Mouse (Mus musculus) liver, embryonic 11.5 days (tissue): ENCODE measurements around the gene Usp54. TPM values are rescaled to one million over a fixed set of nuclear protein-coding genes. Genes with fewer than 3 reads are reported as not detected.

Experiments
- ATAC-seq: fragments of 200-750 bp; cut with Nextera tagmentation; replicated peaks from 2 replicates; pipeline ENCODE4 v1.8.0; 2017; ENCODE audit warnings: moderate number of reproducible peaks, mild to moderate bottlenecking, moderate TSS enrichment, moderate library complexity; ENCODE audit not compliant: low FRiP score
- DNase-seq: peaks from one replicate; pipeline ENCODE4 v3.0.0-alpha.2; 2017; ENCODE audit warnings: low spot score
- H3K27ac ChIP-seq: fragments of 300-500 bp; sonication (generic); 2 replicates; pipeline ENCODE4 v1.5.1; 2014; ENCODE audit warnings: mild to moderate bottlenecking, low read depth, low read length, control low read depth
- H3K27me3 ChIP-seq: fragments of 300-500 bp; sonication (generic); replicated peaks from 2 replicates; pipeline ENCODE4 v1.6.1; 2014; ENCODE audit warnings: low read length, mixed read lengths; ENCODE audit not compliant: control insufficient read depth, insufficient read depth
- H3K36me3 ChIP-seq: fragments of 300-500 bp; sonication (generic); 2 replicates; pipeline ENCODE4 v1.6.1; 2014; ENCODE audit warnings: mild to moderate bottlenecking, low read length, moderate library complexity, mixed read lengths; ENCODE audit not compliant: control insufficient read depth, insufficient read depth
- H3K4me1 ChIP-seq: fragments of 300-500 bp; sonication (generic); replicated peaks from 2 replicates; pipeline ENCODE4 v1.6.1; 2014; ENCODE audit warnings: low read length, mixed read lengths; ENCODE audit not compliant: control insufficient read depth, insufficient read depth
- H3K4me2 ChIP-seq: fragments of 300-500 bp; sonication (generic); 2 replicates; pipeline ENCODE4 v1.6.1; 2014; ENCODE audit warnings: mild to moderate bottlenecking, control low read depth, moderate library complexity
- H3K4me3 ChIP-seq: fragments of 300-500 bp; sonication (generic); 2 replicates; pipeline ENCODE4 v1.5.1; 2014; ENCODE audit warnings: low read depth, low read length, control low read depth
- H3K9ac ChIP-seq: fragments of 300-500 bp; sonication (generic); 2 replicates; pipeline ENCODE4 v1.6.1; 2014; ENCODE audit warnings: low read depth, low read length, control low read depth
- H3K9me3 ChIP-seq: fragments of 300-500 bp; sonication (generic); 2 replicates; pipeline ENCODE4 v1.6.1; 2016; ENCODE audit warnings: low read length, inconsistent platforms, mixed read lengths; ENCODE audit not compliant: control insufficient read depth
- WGBS: fragments of 180-500 bp; shearing (Covaris S2); extraction: QIAGEN DNeasy Blood & Tissue Kit; methylation state at CpG from one replicate; pipeline ENCODE4 v1.1.7; 2014; 5-methylcytosine and 5-hydroxymethylcytosine counted together
- polyA plus RNA-seq: library from polyadenylated mRNA; unstranded; fragments of >200 nt; fragmentation: Nextera tagmentation; extraction: Ambion mirVana; gene quantifications from 2 replicates; pipeline ENCODE4 v1.2.1, GENCODE M21; 2014

Usp54 gene
- polyA plus RNA-seq, 1 experiment from 2014 or later, result 6.0 TPM

- H3K27ac ChIP-seq, result peak overlapping the region; percentile 3; the same call in 1 of the 2 replicates
Measured at GRCm38 (mm10) chr14:20672990-20673389, 32.1 kb upstream of the Usp54 start.

DNA sequence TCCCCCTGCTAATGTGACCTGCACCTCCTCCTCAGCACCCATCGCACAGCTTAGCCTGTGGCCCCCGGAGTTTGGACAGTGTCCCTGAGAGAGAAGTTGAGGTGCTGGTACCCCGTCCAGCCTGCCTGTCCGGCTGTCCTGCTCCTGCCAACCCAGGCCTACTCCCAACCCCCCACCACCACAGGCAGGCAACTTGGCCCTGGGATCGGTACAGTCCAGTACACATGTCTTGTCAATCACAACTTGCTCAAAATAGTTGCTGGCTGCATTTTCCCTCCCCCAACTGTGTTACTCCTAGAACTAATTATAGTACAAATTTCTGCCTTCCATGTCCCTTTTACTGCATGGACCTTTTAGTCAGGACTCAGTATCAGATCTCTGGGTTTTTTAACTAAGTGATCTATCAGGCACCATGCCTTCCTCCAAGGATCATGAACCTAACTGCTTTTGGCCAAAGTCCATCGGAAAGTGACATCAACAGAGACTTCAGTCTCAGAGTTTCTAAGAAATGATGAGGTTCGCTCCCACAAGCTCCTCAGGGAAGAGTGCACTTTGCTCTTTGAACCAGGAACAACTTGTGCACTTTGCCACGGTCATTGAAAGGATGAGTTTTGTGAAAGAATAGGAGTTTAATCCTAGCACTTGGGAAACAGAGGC lies 27.4 kb upstream of the Usp54 start, which contains the start of gene Synpo2l:
TSS of gene Synpo2l (minus strand) at position 201 of the 657 bp plus-strand sequence.
- H3K36me3 ChIP-seq, result no peaks in the 10 kb centered on the region
- peaks cover 18% of the 10 kb centered on the region for H3K27me3 ChIP-seq
- DNase-seq (no peak), ATAC-seq (no peak)
- H3K27ac ChIP-seq, result no peak within 1 kb of the TSS
- no peaks in the 10 kb centered on the region; the same call in 1 of the 2 replicates for H3K9me3 ChIP-seq
- no peak within 1 kb of the TSS for H3K9ac ChIP-seq
- 72% methylated on average over 8 of the region's 8 CpGs for whole genome bisulfite sequencing
- H3K4me3 ChIP-seq, result no peak within 1 kb of the TSS
- no peak within 1 kb of the TSS for H3K4me2 ChIP-seq
- no peaks in the 10 kb centered on the region for H3K4me1 ChIP-seq

More at GRCm38 (mm10) chr14:20672990-20673389, 32.1 kb upstream of the Usp54 start:
- H3K27me3 ChIP-seq, result 0 out of 2 replicates have a peak, but pooled peaks cover 3% of the 10 kb centered on the region
- H3K4me3 ChIP-seq, result no peak overlapping the region
- peaks cover 19% of the 10 kb centered on the region; the same call in 1 of the 2 replicates for H3K36me3 ChIP-seq
- H3K4me1 ChIP-seq, result peaks cover 7% of the 10 kb centered on the region
- peak overlapping the region; percentile 85 for H3K4me2 ChIP-seq
- H3K9ac ChIP-seq, result no peak overlapping the region
- 84% methylated on average over 2 of the region's 2 CpGs for WGBS
- ATAC-seq (no peak), DNase-seq (no peak)
- no peaks in the 10 kb centered on the region; the same call in 1 of the 2 replicates for H3K9me3 ChIP-seq

DNA sequence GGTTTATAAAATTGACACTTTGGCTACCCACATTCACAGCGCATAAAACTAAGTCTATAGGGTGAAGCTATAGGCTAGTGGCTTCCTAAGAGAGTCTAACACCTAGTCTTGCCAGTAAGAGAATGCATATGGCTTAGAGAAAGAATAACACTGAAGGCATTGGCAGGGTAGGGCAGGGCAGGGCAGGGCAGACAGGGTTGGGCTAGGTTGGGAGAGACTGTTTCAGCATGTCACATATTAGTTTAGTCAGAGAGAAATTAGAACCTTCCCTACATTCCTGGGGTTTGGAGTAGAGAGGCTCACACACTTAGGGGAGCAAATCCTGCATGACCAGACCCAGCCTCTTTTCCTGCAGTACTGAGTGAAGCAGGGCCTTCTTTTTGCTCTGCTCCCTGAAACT lies 26.6 kb upstream of the Usp54 start:
- DNase-seq, result no peak
- H3K4me1 ChIP-seq, result no peaks in the 10 kb centered on the region
- no peaks in the 10 kb centered on the region for H3K36me3 ChIP-seq
- no peak overlapping the region for H3K4me2 ChIP-seq
- no peak overlapping the region for H3K27ac ChIP-seq
- peaks cover 26% of the 10 kb centered on the region for H3K27me3 ChIP-seq
- WGBS, result 63% methylated on average over 1 of the region's 1 CpGs
- no peaks in the 10 kb centered on the region for H3K9me3 ChIP-seq
- ATAC-seq, result no peak
- H3K4me3 ChIP-seq, result no peak overlapping the region
- no peak overlapping the region for H3K9ac ChIP-seq

DNA sequence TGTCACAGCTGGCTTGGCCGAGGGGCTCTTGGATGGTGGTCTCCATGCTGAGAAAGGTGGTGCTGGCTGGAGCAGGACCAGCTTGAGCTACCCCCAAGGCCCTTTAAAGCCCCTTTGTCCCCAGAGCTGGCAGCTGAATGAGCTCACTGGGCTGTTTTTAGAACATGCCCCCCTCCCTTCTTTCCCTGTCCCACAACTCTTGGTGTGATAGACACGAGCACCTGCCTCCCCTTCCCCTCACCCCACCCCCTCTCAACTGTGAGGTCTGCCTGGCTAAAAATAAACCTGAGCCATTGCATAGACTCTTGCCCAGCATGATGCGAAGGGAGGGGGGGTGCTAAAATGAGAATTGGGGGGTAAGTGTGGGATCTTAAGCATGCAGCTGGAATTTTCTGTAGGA lies 23.6 kb upstream of the Usp54 start:
- Histone ChIP-seq H3K9ac (no peak overlapping the region), H3K36me3 (no peaks in the 10 kb centered on the region), H3K27ac (no peak overlapping the region), H3K27me3 (peaks cover 40% of the 10 kb centered on the region), H3K9me3 (no peaks in the 10 kb centered on the region), H3K4me3 (no peak overlapping the region), H3K4me2 (no peak overlapping the region), H3K4me1 (peaks cover 10% of the 10 kb centered on the region)
- ATAC-seq, result no peak
- WGBS, result 60% methylated on average over 3 of the region's 3 CpGs
- DNase-seq, result no peak

- no peak overlapping the region for H3K27ac ChIP-seq
- H3K9me3 ChIP-seq, result no peaks in the 10 kb centered on the region
- H3K9ac ChIP-seq, result 0 out of 2 replicates have a peak overlapping the region, but pooled peaks have one; percentile 30
- no peak overlapping the region for H3K4me3 ChIP-seq
- 60% methylated on average over 2 of the region's 2 CpGs for WGBS
- ATAC-seq, result no peak
- H3K4me1 ChIP-seq, result peaks cover 10% of the 10 kb centered on the region
- H3K4me2 ChIP-seq, result no peak overlapping the region
- peaks cover 37% of the 10 kb centered on the region for H3K27me3 ChIP-seq
- no peak for DNase-seq
- H3K36me3 ChIP-seq, result no peaks in the 10 kb centered on the region
Measured at GRCm38 (mm10) chr14:20663601-20664000, 22.7 kb upstream of the Usp54 start.

DNA sequence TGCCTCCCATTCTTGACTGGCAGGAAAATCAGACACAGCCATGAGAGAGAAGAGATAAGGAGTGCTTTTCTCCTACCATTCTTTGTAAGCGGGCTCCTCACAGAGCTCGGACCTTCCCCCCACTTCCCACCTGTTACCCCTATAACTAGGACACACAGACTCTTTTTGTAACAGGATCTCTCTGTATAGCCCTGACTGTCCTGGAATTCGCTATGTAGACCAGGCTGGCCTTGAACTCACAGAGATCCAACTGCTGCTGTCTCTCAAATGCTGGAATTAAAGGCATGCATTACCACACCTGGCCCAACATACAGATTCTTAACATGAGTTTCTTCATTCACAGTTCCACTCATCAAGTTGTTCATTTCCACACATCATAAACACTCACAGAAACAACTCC lies 21.9 kb upstream of the Usp54 start:
- 68% methylated on average over 3 of the region's 3 CpGs for WGBS
- Histone ChIP-seq H3K4me3 (no peak overlapping the region), H3K9ac (no peak overlapping the region)

GRCm38 (mm10) chr14:20661661-20662331 lies 20.9 kb upstream of the Usp54 start:
- whole genome bisulfite sequencing, result 14% methylated on average over 19 of the region's 19 CpGs
- peaks cover 10% of the 10 kb centered on the region for H3K4me1 ChIP-seq
- H3K27me3 ChIP-seq, result peaks cover 37% of the 10 kb centered on the region
- H3K4me2 ChIP-seq, result peak overlapping the region; percentile 98
- DNase-seq (peak; percentile 34), ATAC-seq (peak; percentile 26; the same call in 1 of the 2 replicates)
- H3K36me3 ChIP-seq, result no peaks in the 10 kb centered on the region
- H3K9ac ChIP-seq, result peak overlapping the region; percentile 60
- H3K9me3 ChIP-seq, result no peaks in the 10 kb centered on the region
- peak overlapping the region; percentile 68 for H3K4me3 ChIP-seq
- peak overlapping the region; percentile 48 for H3K27ac ChIP-seq

More for the DNA sequence above, 21.9 kb upstream of the Usp54 start:
- Histone ChIP-seq H3K4me2 (no peak overlapping the region), H3K9me3 (no peaks in the 10 kb centered on the region), H3K4me1 (peaks cover 10% of the 10 kb centered on the region), H3K27ac (no peak overlapping the region), H3K36me3 (no peaks in the 10 kb centered on the region), H3K27me3 (peaks cover 37% of the 10 kb centered on the region)
- DNase-seq (no peak), ATAC-seq (no peak)

DNA sequence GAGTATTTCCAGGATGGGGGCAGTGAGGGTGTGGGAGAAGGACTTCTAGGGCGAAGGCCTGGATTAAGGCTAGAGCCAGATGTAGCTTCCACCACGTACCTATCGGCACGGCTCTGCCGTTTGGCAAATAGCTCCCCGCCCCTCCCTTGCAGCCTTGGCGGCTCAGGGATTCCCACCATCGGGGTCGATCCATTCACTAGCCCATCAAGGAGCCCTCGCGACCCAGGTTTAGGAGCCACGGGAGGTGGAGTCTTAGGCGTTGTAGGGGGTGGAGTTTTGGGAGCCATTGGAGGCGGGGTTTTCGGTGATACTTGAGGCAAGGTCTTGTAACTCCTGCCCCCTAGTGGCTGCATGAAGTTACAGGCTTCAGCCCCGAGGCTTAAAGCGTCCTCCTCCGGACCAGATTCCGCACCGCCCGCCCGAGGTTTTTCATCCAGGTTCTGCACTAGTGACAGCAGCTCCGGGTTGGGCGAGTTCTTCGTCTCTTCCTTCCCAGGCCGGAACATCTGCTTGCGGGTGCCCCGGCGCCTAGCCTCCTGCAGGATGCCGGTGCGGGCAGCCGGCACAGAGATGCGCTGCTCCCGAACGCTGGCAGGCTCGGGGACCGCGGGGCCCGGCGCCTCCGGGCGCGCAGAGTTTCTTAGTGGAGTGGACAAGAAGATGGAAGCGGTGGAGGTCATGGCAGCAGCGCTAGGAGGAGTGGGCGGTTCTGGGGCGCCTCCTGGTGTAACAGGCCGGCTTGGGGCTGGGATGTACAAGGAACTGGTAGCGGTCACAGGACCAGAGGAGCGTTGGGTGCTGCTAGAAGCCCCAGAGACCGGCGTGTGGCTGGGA lies 20.2 kb upstream of the Usp54 start:
- WGBS, result 2% methylated on average over 52 of the region's 52 CpGs
- no peaks in the 10 kb centered on the region for H3K9me3 ChIP-seq
- ATAC-seq, result peak; percentile 80
- peaks cover 10% of the 10 kb centered on the region for H3K4me1 ChIP-seq
- peak overlapping the region; percentile 60 for H3K9ac ChIP-seq
- H3K27ac ChIP-seq, result peak overlapping the region; percentile 48
- peak; percentile 84 for DNase-seq
- peak overlapping the region; percentile 98 for H3K4me2 ChIP-seq
- H3K27me3 ChIP-seq, result peaks cover 37% of the 10 kb centered on the region
- H3K36me3 ChIP-seq, result no peaks in the 10 kb centered on the region
- peak overlapping the region; percentile 68 for H3K4me3 ChIP-seq
